Comparison of ENCODE assay signal across 21 mouse cellular contexts in genomic region chr4:109445956-109446355, GRCm38 (mm10). TPM values are rescaled to one million over a fixed set of nuclear protein-coding genes. Genes with fewer than 3 reads are reported as not detected.
DNase-seq lines count a peak whose midpoint lies in the region; ATAC-seq and TF ChIP-seq lines count a peak whose summit lies in the region.
"Had no signal": no experiment of that assay in that cellular context is flagged by ENCODE, and none has a peak within 500 bp of the region (broad histone marks: within the 10 kb centered on the region; RNA-seq: fewer than 3 reads in every experiment).

No protein-coding gene starts in this region.

- no peak for TF ChIP-seq POLR2A in MEL (IDR thresholded peaks at IDR 0.05; ENCODE audit: control insufficient read depth in 1 of 2, insufficient read depth in 1 of 2, low read depth in 1 of 2, low read length in 2 of 2, poor library complexity in 1 of 2)

- peaks cover 35% of the 10 kb centered on the region for H3K36me3 ChIP-seq in heart, embryonic 14.5 days (ENCODE audit: control insufficient read depth, insufficient read depth, low read length)
- H3K36me3 ChIP-seq in MEL (ENCODE audit: control insufficient read depth in 1 of 2, insufficient read depth in 2 of 2, low read length in 2 of 2): peaks cover 0 to 70% of the 10 kb centered on the region in 2 experiments; a peak in 2 of 4 replicates
- H3K36me3 ChIP-seq in midbrain, embryonic 10.5 days: peaks cover 3% of the 10 kb centered on the region; the same call in 1 of the 2 replicates
- H3K36me3 ChIP-seq: intestine, embryonic 15.5 days; stomach, embryonic 15.5 days had no signal

- H3K79me2 ChIP-seq in MEL (ENCODE audit: control insufficient read depth, insufficient read depth, low read length, poor library complexity): no peaks in the 10 kb centered on the region

- TF ChIP-seq EP300 in MEL (IDR thresholded peaks at IDR 0.05; ENCODE audit: low read depth in 1 of 2, low read length in 2 of 2): peak in 1 of 2 experiments; percentile 73; a peak in 2 of 4 replicates

- H3K27me3 ChIP-seq in heart, embryonic 14.5 days (ENCODE audit: control insufficient read depth, insufficient read depth, low read length): no peaks in the 10 kb centered on the region
- no peaks in the 10 kb centered on the region for H3K27me3 ChIP-seq in MEL (ENCODE audit: control insufficient read depth in 1 of 2, insufficient read depth in 2 of 2, low read length in 2 of 2)
- H3K27me3 ChIP-seq in midbrain, embryonic 10.5 days (ENCODE audit: low read depth, poor library complexity, severe bottlenecking): no peaks in the 10 kb centered on the region
- H3K27me3 ChIP-seq: embryonic facial prominence, embryonic 12.5 days; hindbrain, embryonic 15.5 days; intestine, embryonic 15.5 days; Patski; stomach, embryonic 15.5 days had no signal

- no peak for ATAC-seq in heart, embryonic 14.5 days (ENCODE audit: insufficient number of reproducible peaks, insufficient read depth, low FRiP score, low read depth)
- ATAC-seq in granulocyte monocyte progenitor cell, adult 5-6 weeks (replicated peaks; ENCODE audit: poor library complexity, severe bottlenecking): peak; percentile 21; the same call in 1 of the 2 replicates
- ATAC-seq in megakaryocyte progenitor cell, adult 5-6 weeks (replicated peaks; ENCODE audit: poor library complexity): peak; percentile 56
- ATAC-seq: forebrain, embryonic 16.5 days; Patski had no signal

- H3K27ac ChIP-seq in heart, embryonic 14.5 days (replicated peaks in 1 of 2; ENCODE audit: control insufficient read depth in 1 of 2, insufficient read depth in 1 of 2, low read depth in 2 of 2, low read length in 2 of 2): peak overlapping the region; percentile 35 to 69; a peak in 2 of 4 replicates
- peak overlapping the region; percentile 65 for H3K27ac ChIP-seq in MEL (ENCODE audit: control insufficient read depth, low read depth, low read length)
- H3K27ac ChIP-seq in midbrain, embryonic 10.5 days (replicated peaks): no peak overlapping the region
- H3K27ac ChIP-seq: embryonic facial prominence, embryonic 12.5 days; hindbrain, embryonic 15.5 days; intestine, embryonic 15.5 days; stomach, embryonic 15.5 days had no signal

- no peak overlapping the region for H3K4me2 ChIP-seq in heart, embryonic 14.5 days (ENCODE audit: low read length)
- H3K4me2 ChIP-seq: embryonic facial prominence, embryonic 12.5 days; hindbrain, embryonic 15.5 days; intestine, embryonic 15.5 days; midbrain, embryonic 11.5 days; stomach, embryonic 15.5 days had no signal

- no peak overlapping the region for H3K4me3 ChIP-seq in heart, embryonic 14.5 days (ENCODE audit: control insufficient read depth in 1 of 2, insufficient read depth in 1 of 2, low read depth in 1 of 2, low read length in 2 of 2)
- no peak overlapping the region for H3K4me3 ChIP-seq in MEL (ENCODE audit: control insufficient read depth in 1 of 2, insufficient read depth in 1 of 2, low read depth in 2 of 2, low read length in 2 of 2)
- no peak overlapping the region for H3K4me3 ChIP-seq in midbrain, embryonic 10.5 days
- H3K4me3 ChIP-seq: embryonic facial prominence, embryonic 12.5 days; hindbrain, embryonic 15.5 days; intestine, embryonic 15.5 days; stomach, embryonic 15.5 days had no signal

- 31% methylated on average over 1 of the region's 1 CpGs for WGBS in heart, embryonic 14.5 days
- 85% methylated on average over 1 of the region's 1 CpGs for WGBS in midbrain, embryonic 10.5 days

- no peak for TF ChIP-seq RAD21 in MEL (IDR thresholded peaks at IDR 0.05; ENCODE audit: low read depth, low read length)

- intact Hi-C loops in heart, postnatal 36 days (cut with DNase I): no loop called here

- DNase-seq in heart, postnatal 36 days: no peak
- DNase-seq in MEL (ENCODE audit: low read depth, low spot score): peak; percentile 78
- DNase-seq in midbrain, embryonic 10.5 days (ENCODE audit: low spot score): no peak
- DNase-seq in embryo, embryonic 10.5 days (ENCODE audit: low spot score): no peak
- DNase-seq: adrenal gland, adult 8-10 months; cerebellum, adult 8-10 months; kidney, adult 9 months; kidney, postnatal 25 days; left cerebral cortex, postnatal 4 days; retina, postnatal 1 day; thymus, adult 18-20 months had no signal

- H3K9me3 ChIP-seq in heart, embryonic 14.5 days (ENCODE audit: control insufficient read depth, low read length): no peaks in the 10 kb centered on the region
- no peaks in the 10 kb centered on the region for H3K9me3 ChIP-seq in MEL (replicated peaks; ENCODE audit: insufficient read depth, low read length)
- no peaks in the 10 kb centered on the region for H3K9me3 ChIP-seq in midbrain, embryonic 10.5 days (replicated peaks)
- H3K9me3 ChIP-seq: embryonic facial prominence, embryonic 12.5 days; hindbrain, embryonic 15.5 days; intestine, embryonic 15.5 days; stomach, embryonic 15.5 days had no signal

- peaks cover 9 to 45% of the 10 kb centered on the region in 2 experiments for H3K4me1 ChIP-seq in heart, embryonic 14.5 days (ENCODE audit: control insufficient read depth in 2 of 2, insufficient read depth in 2 of 2, low read length in 2 of 2)
- peaks cover 35 to 57% of the 10 kb centered on the region in 2 experiments for H3K4me1 ChIP-seq in MEL (ENCODE audit: control insufficient read depth in 1 of 2, insufficient read depth in 2 of 2, low read length in 2 of 2)
- H3K4me1 ChIP-seq in midbrain, embryonic 10.5 days: peaks cover 8% of the 10 kb centered on the region
- H3K4me1 ChIP-seq: embryonic facial prominence, embryonic 12.5 days; intestine, embryonic 15.5 days; stomach, embryonic 15.5 days had no signal

- TF ChIP-seq CTCF in MEL (IDR thresholded peaks at IDR 0.05 in 2 of 3, conservative IDR thresholded peaks at IDR 0.05 in 1 of 3; ENCODE audit: control insufficient read depth in 1 of 3, insufficient read depth in 1 of 3, low read depth in 2 of 3, low read length in 3 of 3, poor library complexity in 1 of 3, severe bottlenecking in 1 of 3): no peak

- no peak overlapping the region for H3K9ac ChIP-seq in heart, embryonic 14.5 days (ENCODE audit: low read length)
- H3K9ac ChIP-seq in MEL (ENCODE audit: control insufficient read depth, low read depth, low read length, poor library complexity, severe bottlenecking): no peak overlapping the region
- H3K9ac ChIP-seq: embryonic facial prominence, embryonic 12.5 days; hindbrain, embryonic 15.5 days; intestine, embryonic 15.5 days; stomach, embryonic 15.5 days had no signal

TF ChIP-seq in MEL, 35 proteins besides CTCF, POLR2A, EP300 and RAD21 (continues in another document):
- TF ChIP-seq MAX (IDR thresholded peaks at IDR 0.05; ENCODE audit: low read length) (no peak), UBTF (IDR thresholded peaks at IDR 0.05; ENCODE audit: borderline replicate concordance, insufficient read depth, low read depth, low read length) (no peak), RCOR1 (IDR thresholded peaks at IDR 0.05; ENCODE audit: low read depth, low read length) (no peak), ZC3H11A (IDR thresholded peaks at IDR 0.05; ENCODE audit: low read depth, low read length) (no peak), HCFC1 (IDR thresholded peaks at IDR 0.05; ENCODE audit: low read depth, low read length) (0 out of 2 replicates have a peak, but pooled peaks have one; percentile 2), SMC3 (IDR thresholded peaks at IDR 0.05; ENCODE audit: low read depth, low read length) (no peak), POLR2AphosphoS2 (IDR thresholded peaks at IDR 0.05; ENCODE audit: low read length) (no peak), ELF1 (IDR thresholded peaks at IDR 0.05; ENCODE audit: low read depth, low read length) (no peak), GATA1 (IDR thresholded peaks at IDR 0.05; ENCODE audit: low read depth, low read length) (peak; percentile 29; the same call in 1 of the 2 replicates), NELFE (IDR thresholded peaks at IDR 0.05; ENCODE audit: low read depth, low read length) (no peak), SIN3A (IDR thresholded peaks at IDR 0.05; ENCODE audit: low read length) (no peak), TCF12 (IDR thresholded peaks at IDR 0.05; ENCODE audit: low read depth, low read length) (peak; percentile 74), MAZ (IDR thresholded peaks at IDR 0.05; ENCODE audit: low read depth, low read length) (no peak), CHD2 (IDR thresholded peaks at IDR 0.05; ENCODE audit: low read length) (no peak), MAFK (IDR thresholded peaks at IDR 0.05; ENCODE audit: borderline replicate concordance, low read depth, low read length) (no peak), KAT2A (conservative IDR thresholded peaks at IDR 0.05; ENCODE audit: low read depth, low read length) (0 out of 2 replicates have a peak, but pooled peaks have one; percentile 4), BHLHE40 (IDR thresholded peaks at IDR 0.05; ENCODE audit: borderline replicate concordance, low read depth, low read length) (peak; percentile 91), CHD1 (IDR thresholded peaks at IDR 0.05; ENCODE audit: low read depth, low read length) (no peak)

RNA-seq across cellular contexts. Expression of gene Rnf11, which starts 38.6 kb away (rescaled TPM):
- polyA plus RNA-seq in heart, embryonic 14.5 days (2014; fragmentation: Nextera tagmentation; extraction: Ambion mirVana): 74.2 and 76.8 TPM in 2 replicates
- 100 to 1,000 TPM; 102 to 106 TPM for total RNA-seq in heart, postnatal 36 days (2021)
- total RNA-seq in MEL (2012; rRNA removed): 7.9 and 8.7 TPM in 2 replicates
- 1 to 10 TPM in 1 of 2 experiments, not detected in 1; 8.6 TPM for polyA plus RNA-seq in MEL (2012; ENCODE audit: insufficient read depth in 1 of 2, insufficient read length in 2 of 2, low read depth in 1 of 2, low replicate concordance in 2 of 2, missing spikeins in 1 of 2)
- total RNA-seq in granulocyte monocyte progenitor cell, adult 5-6 weeks (2014; fragmentation: Nextera tagmentation): 8.5 and 11.5 TPM in 2 replicates
- 14.3 and 20.2 TPM in 2 replicates for total RNA-seq in granulocyte monocyte progenitor cell, adult 5-6 weeks (2017)
- total RNA-seq in megakaryocyte progenitor cell, adult 5-6 weeks (2015): 17.3 and 20.9 TPM in 2 replicates
- 18.7 and 27.1 TPM in 2 replicates for total RNA-seq in megakaryocyte progenitor cell, adult 5-6 weeks (2017)
- polyA plus RNA-seq in midbrain, embryonic 10.5 days (2016; fragmentation: Nextera tagmentation; extraction: Ambion mirVana): 24.5 and 30.9 TPM in 2 replicates

RNA-seq across cellular contexts. Expression of gene Ttc39a, which starts 39.5 kb away (rescaled TPM):
- polyA plus RNA-seq in heart, embryonic 14.5 days (2014; fragmentation: Nextera tagmentation; extraction: Ambion mirVana): 7.7 and 8.2 TPM in 2 replicates
- 1 to 10 TPM in 1 of 2 experiments, under 1 TPM in 1; 0.89 to 1.4 TPM for total RNA-seq in heart, postnatal 36 days (2021)
- total RNA-seq in MEL (2012; rRNA removed): 1.8 and 2.8 TPM in 2 replicates
- 1 to 10 TPM in 1 of 2 experiments, not detected in 1; 4.2 TPM for polyA plus RNA-seq in MEL (2012; ENCODE audit: insufficient read depth in 1 of 2, insufficient read length in 2 of 2, low read depth in 1 of 2, low replicate concordance in 2 of 2, missing spikeins in 1 of 2)
- not detected in 2 replicates for total RNA-seq in granulocyte monocyte progenitor cell, adult 5-6 weeks (2014; fragmentation: Nextera tagmentation)
- 0.72 and 2.4 TPM in 2 replicates for total RNA-seq in granulocyte monocyte progenitor cell, adult 5-6 weeks (2017)
- total RNA-seq in megakaryocyte progenitor cell, adult 5-6 weeks (2015): 0.64 and 1.2 TPM in 2 replicates
- total RNA-seq in megakaryocyte progenitor cell, adult 5-6 weeks (2017): 0.98 and 4.0 TPM in 2 replicates
- polyA plus RNA-seq in midbrain, embryonic 10.5 days (2016; fragmentation: Nextera tagmentation; extraction: Ambion mirVana): 2.4 and 2.9 TPM in 2 replicates
